Mouse (Mus musculus) thymus, postnatal 10 days (tissue): ENCODE data around the gene Gm36079.
"Not testable (repeated sequence)": the region's sequence is repeated elsewhere in the genome, so short reads cannot be mapped to it uniquely, and the experiment has no call there.

Source experiments
- DNase-seq, 2 experiments: peaks; one replicate each; pipeline ENCODE4 v3.0.0; 2021; ENCODE audit warnings: low spot score in 2 of 2

The Gm36079 gene

DNA sequence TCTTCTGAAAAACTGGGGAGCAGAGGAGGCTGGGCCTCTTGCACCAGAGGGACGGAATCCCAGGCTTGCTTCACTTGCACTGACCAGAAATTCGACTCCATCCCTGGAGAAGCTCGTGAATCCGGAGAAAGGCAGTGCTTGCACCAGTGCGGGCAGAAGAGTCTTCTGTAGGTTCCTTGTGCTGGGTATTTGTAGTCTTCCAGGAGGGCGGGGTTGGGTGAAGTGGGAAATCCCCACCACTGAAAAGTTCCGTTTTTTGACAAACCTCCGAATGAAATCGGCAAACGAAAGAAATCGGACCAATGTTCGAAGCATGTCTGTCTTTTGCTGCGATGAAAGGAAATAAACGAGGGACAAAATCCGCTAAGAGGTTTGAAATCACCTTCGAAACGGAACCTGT is at the start of gene Gm36079:
Gene Gm36079 (minus strand): TSS at position 101 of the 400 bp plus-strand sequence.
- not testable (repeated sequence) for DNase-seq

- DNase-seq, result not testable (repeated sequence)
Observed at GRCm38 (mm10) chr13:120070878-120071277, 44.1 kb upstream of the Gm36079 start.

GRCm38 (mm10) chr13:120070012-120070598 is 43.3 kb upstream of the Gm36079 start:
- DNase-seq, result not testable (repeated sequence)

DNA sequence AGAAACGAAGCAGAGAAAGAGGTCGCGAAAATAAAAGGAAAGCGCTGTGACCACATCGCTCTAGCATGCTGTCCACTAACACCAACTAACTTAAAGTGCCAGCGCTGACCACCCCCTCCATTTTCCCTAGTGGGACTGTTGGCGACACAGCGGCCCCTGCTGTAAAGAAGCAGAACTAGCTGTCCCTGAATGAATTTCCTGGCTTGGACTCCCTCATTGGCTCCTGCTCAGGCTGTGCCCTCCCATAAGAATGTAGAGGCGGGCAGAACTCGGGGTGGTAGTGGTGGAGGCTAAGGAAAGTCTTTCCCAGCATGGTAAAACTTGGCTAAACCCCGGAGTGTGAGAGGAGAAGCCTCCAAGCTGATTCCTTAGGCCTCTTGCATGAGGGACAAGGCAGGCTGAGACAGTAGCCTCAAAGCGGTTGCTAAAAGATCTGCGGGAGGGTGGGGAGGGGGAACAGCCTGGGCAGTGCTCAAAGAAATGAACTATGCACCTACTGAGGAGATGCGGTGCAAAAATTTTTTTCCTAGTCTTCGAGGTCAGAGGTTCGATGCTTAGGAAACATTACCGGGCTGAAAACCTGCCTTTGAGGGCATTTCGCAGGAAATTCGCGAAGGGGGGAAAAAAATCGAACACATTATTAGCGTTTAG is 36.8 kb upstream of the Gm36079 start:
- not testable (repeated sequence) for DNase-seq

GRCm38 (mm10) chr13:120062903-120063302 is 36.1 kb upstream of the Gm36079 start:
- DNase-seq, result not testable (repeated sequence)

DNA sequence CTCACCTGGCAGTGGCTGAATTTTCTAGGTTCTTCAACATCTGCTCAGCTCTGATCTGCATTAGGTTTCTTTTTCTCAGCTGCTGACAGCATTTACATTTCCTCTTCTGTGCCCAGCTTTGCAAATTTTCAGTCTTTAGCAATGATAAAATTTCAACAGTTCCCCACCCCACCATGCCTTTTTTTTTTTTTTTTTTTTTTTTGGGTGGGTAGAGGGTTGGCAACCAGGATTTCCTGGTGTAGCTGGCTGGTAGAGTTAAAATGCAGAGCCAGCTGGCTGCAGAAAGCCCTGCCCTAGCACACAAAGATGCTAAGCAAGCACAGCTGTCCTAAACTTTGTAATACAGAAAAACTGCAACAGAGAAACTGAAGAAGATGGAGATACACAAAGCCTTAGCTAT is 25.3 kb upstream of the Gm36079 start, which contains the start of gene Gm21188:
Gene Gm21188 (minus strand): TSS at position 110 of the 400 bp plus-strand sequence.
- DNase-seq, result not testable (repeated sequence)

DNA sequence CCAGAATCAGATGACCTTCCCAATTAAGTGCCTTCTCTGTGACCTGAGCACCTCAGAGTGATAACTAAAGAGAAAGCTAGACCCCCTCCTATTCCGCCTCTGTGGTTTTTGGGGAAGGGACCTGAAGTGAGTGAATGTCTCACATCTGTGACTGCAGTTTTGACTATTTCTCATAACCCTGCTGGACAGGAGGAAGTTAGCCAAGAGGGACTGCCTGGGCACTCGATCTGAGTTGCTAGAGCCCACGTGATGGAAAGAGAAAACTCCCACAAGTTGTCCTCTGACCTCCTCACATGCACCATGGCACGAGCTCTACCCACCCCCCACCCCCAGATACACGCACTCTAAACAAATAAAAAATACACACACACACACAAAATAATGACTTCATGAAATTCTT is 21.8 kb upstream of the Gm36079 start:
- DNase-seq, result not testable (repeated sequence)

DNA sequence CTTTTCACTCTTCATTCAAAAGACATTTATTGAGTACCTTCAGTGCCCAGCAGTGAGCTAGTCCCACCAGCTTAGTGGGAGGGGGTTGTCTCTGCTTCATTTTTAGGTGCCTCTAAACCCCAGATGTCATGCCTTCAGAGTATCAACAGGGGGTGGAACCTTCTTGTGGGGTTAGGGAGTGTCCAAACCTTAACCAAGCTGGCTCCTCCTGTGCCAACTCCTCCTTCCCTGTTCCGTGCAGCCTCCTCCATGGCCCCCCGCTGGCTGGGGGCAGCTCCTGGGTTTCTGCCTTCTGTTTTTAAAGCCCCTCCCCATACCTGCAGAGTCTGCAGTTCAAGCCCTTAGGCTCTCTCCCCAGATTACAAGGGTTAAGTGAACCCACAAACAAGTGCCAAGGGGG is 21.4 kb upstream of the Gm36079 start:
- DNase-seq, result not testable (repeated sequence)

- not testable (repeated sequence) for DNase-seq
Observed at GRCm38 (mm10) chr13:120046422-120047209, 19.8 kb upstream of the Gm36079 start.

DNA sequence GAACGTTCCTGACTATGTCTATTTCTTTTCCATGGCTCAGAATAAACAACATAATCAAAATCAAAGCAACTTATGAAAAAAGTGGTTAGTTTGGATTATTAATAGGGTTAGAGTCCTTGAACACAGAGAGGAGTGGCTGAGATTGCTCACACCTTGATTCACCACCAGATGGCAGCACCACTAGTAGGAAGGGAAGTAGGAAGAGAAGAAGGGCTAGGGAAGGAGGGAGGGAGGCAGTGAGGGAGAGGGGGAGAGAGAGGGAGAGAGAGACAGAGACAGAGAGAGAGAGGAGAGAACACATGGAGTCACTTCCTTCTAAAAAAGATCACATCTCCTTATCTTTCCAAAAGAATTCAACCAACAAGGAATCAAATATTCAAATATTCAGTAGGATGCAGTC is 14.3 kb upstream of the Gm36079 start:
- peak in 1 of 2 experiments; percentile 36 for DNase-seq

DNA sequence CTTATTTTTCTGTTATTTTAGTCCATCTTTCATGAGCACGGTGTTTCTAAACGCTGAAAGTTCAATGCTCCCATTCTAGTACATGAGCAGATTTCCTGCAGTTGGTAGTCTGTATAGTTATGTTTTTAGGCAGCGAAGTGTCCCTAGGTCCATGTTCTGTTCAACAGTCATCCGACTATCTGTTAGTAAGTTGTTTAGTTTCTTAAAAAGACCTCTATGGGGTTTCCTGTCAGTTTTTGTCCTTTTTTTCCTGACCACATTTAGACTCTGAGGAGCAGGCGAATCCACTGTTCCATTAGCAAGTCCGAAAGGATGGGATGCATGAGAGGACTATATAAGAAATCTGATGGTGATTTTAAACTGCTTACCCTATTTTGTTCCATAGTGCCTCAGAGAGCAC is 11.1 kb upstream of the Gm36079 start:
- DNase-seq, result not testable (repeated sequence)

DNA sequence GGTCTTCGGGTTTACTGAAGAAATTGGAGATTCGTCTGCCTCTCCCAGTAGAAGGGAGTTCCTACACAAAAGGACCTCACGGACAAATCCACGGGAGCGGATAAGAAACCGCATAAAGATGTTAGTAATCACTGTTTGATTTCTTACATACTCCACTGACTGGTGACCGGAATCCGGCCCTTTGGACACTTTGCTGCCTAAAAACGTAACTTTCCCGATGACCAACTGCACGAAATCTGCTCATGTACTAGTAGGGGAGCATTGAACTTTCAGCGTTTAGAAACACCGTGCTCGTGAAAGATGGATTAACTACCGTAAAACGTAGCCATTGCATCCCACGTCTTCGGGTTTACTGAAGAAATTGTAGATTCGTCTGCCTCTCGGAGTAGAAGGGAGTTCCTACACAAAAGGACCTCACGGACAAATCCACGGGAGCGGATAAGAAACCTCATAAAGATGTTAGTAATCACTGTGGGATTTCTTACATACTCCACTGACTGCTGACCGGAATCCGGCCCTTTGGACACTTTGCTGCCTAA is 9.8 kb upstream of the Gm36079 start:
- DNase-seq, result not testable (repeated sequence)

DNA sequence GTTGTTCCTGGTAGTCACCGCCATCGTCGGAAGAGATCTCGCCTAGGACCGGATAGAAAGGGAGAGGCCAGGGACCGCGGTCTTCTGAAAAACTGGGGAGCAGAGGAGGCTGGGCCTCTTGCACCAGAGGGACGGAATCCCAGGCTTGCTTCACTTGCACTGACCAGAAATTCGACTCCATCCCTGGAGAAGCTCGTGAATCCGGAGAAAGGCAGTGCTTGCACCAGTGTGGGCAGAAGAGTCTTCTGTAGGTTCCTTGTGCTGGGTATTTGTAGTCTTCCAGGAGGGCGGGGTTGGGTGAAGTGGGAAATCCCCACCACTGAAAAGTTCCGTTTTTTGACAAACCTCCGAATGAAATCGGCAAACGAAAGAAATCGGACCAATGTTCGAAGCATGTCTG is 8.3 kb upstream of the Gm36079 start:
- not testable (repeated sequence) for DNase-seq

DNA sequence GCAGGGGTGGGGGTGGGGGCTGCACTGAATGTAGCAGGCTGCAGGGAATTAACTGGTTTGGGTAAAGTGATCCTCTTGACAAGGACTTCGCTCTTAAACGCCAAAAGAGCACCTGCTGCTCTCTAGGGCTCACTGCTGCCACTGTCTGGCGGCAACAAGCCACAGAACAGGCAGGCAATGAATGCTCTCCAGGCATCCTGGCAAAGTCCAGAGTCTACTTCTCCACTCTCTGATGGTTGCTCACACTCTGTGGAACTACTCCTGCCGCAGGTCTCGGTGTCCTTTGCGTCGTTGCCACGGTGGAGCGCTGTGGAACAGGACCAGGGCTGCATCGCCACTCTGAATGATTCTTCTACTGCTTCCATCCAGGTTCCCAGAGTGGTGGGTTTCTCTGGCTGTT is 7.8 kb upstream of the Gm36079 start:
- not testable (repeated sequence) for DNase-seq

DNA sequence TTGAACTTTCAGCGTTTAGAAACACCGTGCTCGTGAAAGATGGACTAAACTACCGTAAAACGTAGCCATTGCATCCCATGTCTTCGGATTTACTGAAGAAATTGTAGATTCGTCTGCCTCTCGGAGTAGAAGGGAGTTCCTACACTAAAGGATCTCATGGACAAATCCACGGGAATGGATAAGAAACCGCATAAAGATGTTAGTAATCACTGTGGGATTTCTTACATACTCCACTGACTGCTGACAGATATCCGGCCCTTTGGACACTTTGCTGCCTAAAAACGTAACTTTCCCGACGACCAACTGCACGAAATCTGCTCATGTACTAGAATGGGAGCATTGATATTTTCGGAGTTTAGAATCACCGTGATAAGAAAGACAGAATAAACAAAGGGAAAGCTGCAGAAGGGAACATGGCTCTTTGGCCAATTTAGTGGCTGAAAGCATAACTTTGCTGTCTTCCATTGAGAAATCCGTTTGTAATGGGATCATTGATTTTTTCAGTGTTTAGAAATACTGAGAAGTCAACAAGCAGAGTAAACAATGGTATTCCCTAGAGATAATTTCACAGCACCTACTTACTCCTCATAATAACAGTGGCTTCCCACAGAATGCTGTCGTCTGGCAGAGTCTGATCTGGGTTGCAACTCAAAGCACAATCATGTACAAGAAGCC is 6.8 kb upstream of the Gm36079 start:
- peak in 1 of 2 experiments; percentile 10 for DNase-seq

- DNase-seq, result not testable (repeated sequence)
Observed at GRCm38 (mm10) chr13:120031676-120032075, 4.9 kb upstream of the Gm36079 start.

GRCm38 (mm10) chr13:120027368-120027767 is 557 bp upstream of the Gm36079 start:
- DNase-seq, result not testable (repeated sequence)

DNA sequence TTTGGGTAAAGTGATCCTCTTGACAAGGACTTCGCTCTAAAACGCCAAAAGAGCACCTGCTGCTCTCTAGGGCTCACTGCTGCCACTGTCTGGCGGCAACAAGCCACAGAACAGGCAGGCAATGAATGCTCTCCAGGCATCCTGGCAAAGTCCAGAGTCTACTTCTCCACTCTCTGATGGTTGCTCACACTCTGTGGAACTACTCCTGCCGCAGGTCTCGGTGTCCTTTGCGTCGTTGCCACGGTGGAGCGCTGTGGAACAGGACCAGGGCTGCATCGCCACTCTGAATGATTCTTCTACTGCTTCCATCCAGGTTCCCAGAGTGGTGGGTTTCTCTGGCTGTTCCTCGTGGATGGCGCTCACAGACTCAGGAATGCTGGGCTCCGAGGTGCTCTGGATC is 438 bp downstream of the Gm36079 start:
- not testable (repeated sequence) for DNase-seq

GRCm38 (mm10) chr13:120025576-120025975 is 1.2 kb downstream of the Gm36079 start:
- DNase-seq, result not testable (repeated sequence)

- DNase-seq, result not testable (repeated sequence)
Observed at GRCm38 (mm10) chr13:120025004-120025403, 1.8 kb downstream of the Gm36079 start.

DNA sequence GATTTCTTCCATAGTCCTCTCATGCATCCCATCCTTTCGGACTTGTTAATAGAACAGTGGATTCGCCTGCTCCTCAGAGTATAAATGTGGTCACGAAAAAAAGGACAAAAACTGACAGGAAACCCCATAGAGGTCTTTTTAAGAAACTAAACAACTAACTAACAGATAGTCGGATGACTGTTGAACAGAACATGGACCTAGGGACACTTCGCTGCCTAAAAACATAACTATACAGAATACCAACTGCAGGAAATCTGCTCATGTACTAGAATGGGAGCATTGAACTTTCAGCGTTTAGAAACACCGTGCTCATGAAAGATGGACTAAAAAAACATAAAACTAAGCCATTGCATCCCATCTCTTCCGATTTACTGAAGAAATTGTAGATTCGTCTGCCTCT is 2.2 kb downstream of the Gm36079 start:
- not testable (repeated sequence) for DNase-seq
